Mouse (Mus musculus): ENCODE measurements around the gene Epm2aip1. TPM values are rescaled to one million over a fixed set of nuclear protein-coding genes. Genes with fewer than 3 reads are reported as not detected.

The Epm2aip1 gene
- total RNA-seq, 1 experiment from 2014 or later: 28.3 TPM

GRCm38 (mm10) chr9:111313299-111313698, 41.6 kb downstream of the Epm2aip1 start:
- no peak for ATAC-seq (ENCODE audit: extremely low read depth, insufficient number of reproducible peaks, low FRiP score, poor library complexity, severe bottlenecking)

GRCm38 (mm10) chr9:111313793-111314192, 42.1 kb downstream of the Epm2aip1 start:
- ATAC-seq (ENCODE audit: extremely low read depth, insufficient number of reproducible peaks, low FRiP score, poor library complexity, severe bottlenecking): no peak

DNA sequence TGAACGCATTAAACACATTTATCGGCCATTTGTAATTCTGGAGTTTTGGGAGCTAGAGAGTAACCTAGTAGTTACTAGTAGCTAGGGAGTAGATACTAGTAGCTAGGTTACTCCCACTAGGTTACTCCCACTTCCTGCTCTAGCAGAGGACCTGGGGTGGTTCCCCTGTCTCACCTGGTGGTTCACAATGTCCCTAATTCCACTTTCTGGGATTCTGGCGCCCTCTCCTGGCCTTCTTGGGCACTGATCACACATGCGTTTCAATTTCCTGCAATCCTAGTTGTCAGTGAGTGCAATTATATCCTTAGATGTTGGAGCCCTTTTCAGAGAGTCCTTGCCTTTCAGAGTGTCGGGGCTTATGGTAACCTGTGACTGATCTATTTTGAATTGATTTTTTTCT, 42.5 kb downstream of the Epm2aip1 start:
- ATAC-seq (ENCODE audit: extremely low read depth, insufficient number of reproducible peaks, low FRiP score, poor library complexity, severe bottlenecking): no peak

GRCm38 (mm10) chr9:111320912-111321311, 49.2 kb downstream of the Epm2aip1 start:
- no peak for ATAC-seq (ENCODE audit: extremely low read depth, insufficient number of reproducible peaks, low FRiP score, poor library complexity, severe bottlenecking)

DNA sequence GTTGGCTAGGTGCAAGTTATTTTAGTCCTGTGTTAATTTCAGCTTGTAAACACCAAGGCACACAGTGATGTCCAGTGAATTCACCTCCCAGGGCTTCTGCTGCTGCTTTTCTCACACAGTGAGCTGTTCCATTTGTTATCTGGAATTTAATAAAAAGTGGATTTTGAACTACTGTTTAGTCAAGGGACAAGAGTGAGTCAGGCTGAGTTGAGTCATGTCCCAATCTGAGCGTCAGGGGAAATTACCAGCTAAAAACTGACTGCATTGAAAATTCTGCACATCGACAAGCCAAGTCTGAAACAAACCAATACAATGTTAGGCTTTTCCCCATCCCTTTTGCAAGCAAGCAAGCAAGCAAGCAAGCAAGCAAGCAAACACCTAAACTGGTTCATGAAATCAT, 53.2 kb downstream of the Epm2aip1 start:
- no peak for ATAC-seq (ENCODE audit: extremely low read depth, insufficient number of reproducible peaks, low FRiP score, poor library complexity, severe bottlenecking)

Other genes starting within 250 kb of the Epm2aip1 start
- gene Ccrl2, start 214.4 kb upstream of the Epm2aip1 start, total RNA-seq (2017): 12.0 and 12.5 TPM in 2 replicates
- 95.8 and 97.4 TPM in 2 replicates for gene Lrrfip2, start 154.3 kb upstream of the Epm2aip1 start, total RNA-seq (2017)
- 51.4 and 55.0 TPM in 2 replicates for gene Mlh1, start 138 bp upstream of the Epm2aip1 start, total RNA-seq (2017)
- not detected in 2 replicates for gene Trank1, start 39.8 kb downstream of the Epm2aip1 start, total RNA-seq (2017)
- not detected in 2 replicates for gene Dclk3, start 167.2 kb downstream of the Epm2aip1 start, total RNA-seq (2017)

All from neutrophil, adult 5-6 weeks (primary cell).